Mouse (Mus musculus) ES-E14 (cell line): ENCODE measurements around the gene Dynlt1a. TPM values are rescaled to one million over a fixed set of nuclear protein-coding genes. Genes with fewer than 3 reads are reported as not detected.
"Not testable (repeated sequence)": the region's sequence is repeated elsewhere in the genome, so short reads cannot be mapped to it uniquely, and the experiment has no call there.

Source experiments
- DNase-seq: peaks from one replicate; pipeline ENCODE4 v3.0.0-alpha.2; 2013; ENCODE audit warnings: low read depth, low spot score
- H3K27ac ChIP-seq: 2 replicates; pipeline ENCODE4 v1.5.1; 2012; ENCODE audit warnings: low read depth, mild to moderate bottlenecking, low read length, moderate library complexity, mixed read lengths; ENCODE audit not compliant: poor library complexity, insufficient read depth, severe bottlenecking
- H3K36me3 ChIP-seq: 2 replicates; pipeline ENCODE4 v1.6.1; 2012; ENCODE audit warnings: mild to moderate bottlenecking, low read length, moderate library complexity, mixed read lengths; ENCODE audit not compliant: control insufficient read depth, poor library complexity, insufficient read depth, severe bottlenecking
- H3K4me1 ChIP-seq, 2 experiments: fragments of 150-350 bp in 1 of 2; sonication (generic) in 1 of 2; 2 replicates each; pipeline ENCODE4 v1.6.1; 2012; ENCODE audit warnings: low read length in 2 of 2, mild to moderate bottlenecking in 1 of 2, mixed read lengths in 1 of 2; ENCODE audit not compliant: control insufficient read depth in 2 of 2, insufficient read depth in 2 of 2, poor library complexity in 1 of 2
- H3K4me3 ChIP-seq, 2 experiments: fragments of 150-350 bp in 1 of 2; sonication (generic) in 1 of 2; 2 replicates each; pipeline ENCODE4 v1.5.1; 2012; ENCODE audit warnings: low read length in 2 of 2, low read depth in 1 of 2, mild to moderate bottlenecking in 1 of 2, mixed read lengths in 1 of 2; ENCODE audit not compliant: insufficient read depth in 1 of 2, poor library complexity in 1 of 2, severe bottlenecking in 1 of 2
- H3K9ac ChIP-seq: 2 replicates; pipeline ENCODE4 v1.6.1; 2012; ENCODE audit warnings: low read depth, mild to moderate bottlenecking, low read length, mixed read lengths; ENCODE audit not compliant: poor library complexity, insufficient read depth, severe bottlenecking
- H3K9me3 ChIP-seq: fragments of 150-350 bp; sonication (generic); 2 replicates; pipeline ENCODE4 v1.6.1; 2012; ENCODE audit warnings: low read depth, mild to moderate bottlenecking, low read length; ENCODE audit not compliant: control insufficient read depth, insufficient read depth
- in situ Hi-C, 2 experiments: fragments of 600-800 bp; cut with MboI; formaldehyde crosslinking; loops; one replicate each; pipeline ENCODE4 v1.15.1; 2025; ENCODE audit warnings: low sequenced_read_pairs in 2 of 2, inconsistent platforms in 1 of 2; ENCODE audit not compliant: unreplicated experiment in 2 of 2
- total RNA-seq: library from RNA; depleted of rRNA; stranded (reverse); fragments of 300-350 nt; gene quantifications from 2 replicates; pipeline ENCODE4 v1.2.3, GENCODE M21; 2012

The Dynlt1a gene
- total RNA-seq, 1 experiment, result 10.1 TPM

DNA sequence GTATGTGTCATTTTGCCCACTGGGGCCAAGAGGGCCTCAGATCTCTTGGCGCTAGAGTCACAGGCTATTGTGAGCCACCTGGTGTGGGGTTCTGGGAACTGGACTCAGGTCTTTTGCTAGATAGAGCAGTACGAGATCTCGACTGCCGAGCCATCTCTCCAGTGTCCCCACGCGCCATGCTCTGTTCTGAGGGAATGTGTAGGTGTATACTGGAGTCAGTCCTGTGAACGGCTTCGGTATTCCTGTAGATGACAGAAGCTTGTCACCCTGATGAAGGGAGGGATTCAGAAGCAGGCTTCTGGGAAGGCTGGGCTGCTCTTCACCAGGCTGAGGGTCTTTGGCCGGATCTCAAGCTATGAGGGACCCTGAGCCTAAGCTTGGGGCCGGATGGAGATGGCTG, 37.5 kb downstream of the Dynlt1a start:
- H3K9ac ChIP-seq, H3K4me3 ChIP-seq, in situ Hi-C loops, H3K9me3 ChIP-seq, H3K36me3 ChIP-seq, DNase-seq, H3K27ac ChIP-seq, H3K4me1 ChIP-seq: not testable (repeated sequence)

DNA sequence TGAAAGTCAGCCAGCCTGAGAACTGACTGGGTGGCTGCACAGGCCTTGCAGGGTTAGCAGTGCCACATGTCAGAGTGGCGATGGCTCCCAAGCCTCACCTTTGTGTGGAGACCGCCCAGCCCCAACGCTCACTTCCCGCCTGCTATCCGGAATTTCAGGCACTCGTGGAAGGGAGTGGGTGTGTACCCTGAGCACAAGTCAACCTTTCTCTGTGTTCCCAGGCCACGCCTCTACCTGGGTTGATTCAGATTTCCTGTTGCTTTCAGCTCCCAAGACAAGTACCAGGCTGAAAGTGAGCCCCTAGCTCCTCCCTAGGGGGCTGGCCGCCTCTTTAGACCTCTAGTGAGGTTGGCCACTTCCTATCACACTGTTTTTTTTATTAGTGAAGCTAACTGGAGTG, 38.1 kb downstream of the Dynlt1a start:
- H3K4me1 ChIP-seq, H3K4me3 ChIP-seq, in situ Hi-C loops, H3K9ac ChIP-seq, H3K9me3 ChIP-seq, H3K36me3 ChIP-seq, H3K27ac ChIP-seq, DNase-seq: not testable (repeated sequence)

DNA sequence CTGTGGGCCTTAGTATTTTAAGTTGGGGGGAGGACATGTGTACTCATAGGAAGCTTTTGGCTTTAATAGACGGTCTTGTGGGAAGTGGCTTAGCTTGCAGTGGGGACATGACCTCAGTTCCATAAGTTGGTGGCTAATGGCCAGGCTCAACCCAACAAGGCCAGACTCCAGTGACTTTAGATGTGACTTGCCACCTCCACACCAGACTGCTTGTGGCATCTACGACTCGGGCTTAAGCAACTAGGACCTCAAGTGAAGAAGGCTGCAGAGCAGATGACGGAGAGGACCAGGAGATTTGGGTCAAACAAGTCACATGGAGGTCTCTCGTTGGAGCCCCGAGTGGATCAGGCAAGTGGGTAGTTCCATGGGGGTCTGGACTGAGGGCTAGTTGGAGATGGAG, 42.6 kb downstream of the Dynlt1a start:
- H3K36me3 ChIP-seq, H3K27ac ChIP-seq, H3K4me1 ChIP-seq, H3K9me3 ChIP-seq, DNase-seq, H3K4me3 ChIP-seq, in situ Hi-C loops, H3K9ac ChIP-seq: not testable (repeated sequence)

DNA sequence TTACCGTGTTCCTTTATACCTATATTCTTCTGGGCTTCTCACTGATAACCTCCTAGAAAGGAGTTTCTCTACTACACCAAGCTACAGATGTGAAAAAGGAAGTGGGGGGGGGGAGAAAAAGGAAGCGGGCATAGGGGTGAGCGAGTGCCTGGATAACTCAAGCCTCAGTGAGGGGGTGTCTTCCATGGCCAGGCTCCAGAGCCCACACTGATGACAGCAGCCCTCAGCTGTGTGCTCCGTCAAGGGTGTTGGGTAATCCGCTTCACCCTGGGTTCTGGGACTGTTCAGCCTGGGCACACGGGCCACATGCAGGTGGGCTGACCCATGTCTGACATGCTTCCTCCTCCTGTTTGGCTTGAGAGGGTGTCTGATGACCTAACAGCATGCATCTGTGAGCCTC, 45.3 kb downstream of the Dynlt1a start:
- in situ Hi-C loops, H3K27ac ChIP-seq, H3K4me1 ChIP-seq, H3K36me3 ChIP-seq, DNase-seq, H3K4me3 ChIP-seq, H3K9me3 ChIP-seq, H3K9ac ChIP-seq: not testable (repeated sequence)

DNA sequence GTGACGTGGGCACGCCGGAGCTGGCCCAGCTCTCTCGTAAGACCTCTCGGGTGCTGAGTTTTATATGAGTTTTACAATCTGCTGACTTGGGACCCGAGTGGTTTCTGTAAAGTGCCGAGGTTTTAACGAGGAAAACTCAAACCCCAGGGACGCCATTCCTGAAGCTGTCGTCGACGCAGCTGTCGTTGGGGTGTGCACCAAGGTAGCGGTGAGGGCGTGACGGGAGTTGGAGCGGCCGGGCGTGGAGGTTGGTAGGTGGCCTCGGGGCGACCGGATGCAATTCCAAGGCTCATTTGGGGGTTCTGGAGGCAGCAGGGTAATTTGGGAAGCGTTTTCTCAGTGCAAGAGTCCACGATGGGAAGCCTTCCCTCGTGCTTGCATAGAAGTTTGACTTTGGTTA, 46.5 kb downstream of the Dynlt1a start:
- H3K36me3 ChIP-seq, H3K9me3 ChIP-seq, in situ Hi-C loops, DNase-seq, H3K4me1 ChIP-seq, H3K27ac ChIP-seq: not testable (repeated sequence)
- Histone ChIP-seq H3K4me3 (peak overlapping the region; percentile 65 to 66), H3K9ac (peak overlapping the region; percentile 73)

- H3K27ac ChIP-seq, in situ Hi-C loops, H3K9me3 ChIP-seq, H3K4me1 ChIP-seq, H3K36me3 ChIP-seq, DNase-seq: not testable (repeated sequence)
- Histone ChIP-seq H3K9ac (peak overlapping the region; percentile 73), H3K4me3 (peak overlapping the region; percentile 65 to 66)
These were observed 47.1 kb downstream of the Dynlt1a start for GRCm38 (mm10) chr17:6269876-6270831.

DNA sequence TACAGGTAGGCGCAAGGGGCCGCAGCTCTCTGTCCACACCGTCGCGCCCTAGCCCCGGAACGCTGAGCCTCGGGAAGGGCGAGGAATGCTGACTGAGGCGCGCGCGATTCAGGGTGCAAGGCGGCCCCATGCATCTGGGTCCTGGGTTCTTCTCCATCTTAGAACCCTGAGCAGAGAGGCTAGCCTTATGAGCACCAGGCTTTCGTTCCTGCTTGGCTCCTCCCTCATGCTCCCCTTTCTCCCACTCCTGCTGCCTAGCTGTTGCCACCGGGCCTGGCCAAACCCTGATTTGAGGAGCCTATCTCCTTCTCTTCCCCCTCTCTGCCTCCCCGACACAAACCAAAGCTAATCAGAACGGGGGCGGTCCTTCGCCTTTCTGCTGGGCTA, 60.2 kb downstream of the Dynlt1a start:
- H3K4me1 ChIP-seq, H3K27ac ChIP-seq, H3K36me3 ChIP-seq, in situ Hi-C loops, DNase-seq, H3K9me3 ChIP-seq: not testable (repeated sequence)
- Histone ChIP-seq H3K9ac (peak overlapping the region; percentile 31; the same call in 1 of the 2 replicates), H3K4me3 (peak overlapping the region; percentile 54 to 65; a peak in 3 of 4 replicates)

- peak within 1 kb of the TSS; percentile 54 to 65; a peak in 3 of 4 replicates for H3K4me3 ChIP-seq
- H3K27ac ChIP-seq, H3K9me3 ChIP-seq, DNase-seq, H3K36me3 ChIP-seq, in situ Hi-C loops, H3K4me1 ChIP-seq: not testable (repeated sequence)
- H3K9ac ChIP-seq, result peak within 1 kb of the TSS; percentile 31; the same call in 1 of the 2 replicates
These were observed 60.8 kb downstream of the Dynlt1a start, which contains the start of gene Tmem181a for GRCm38 (mm10) chr17:6256400-6257069. Gene Tmem181a (plus strand): TSS chr17:6256860.
